Mouse (Mus musculus): ENCODE measurements at regions not wholly inside any gene's neighbourhood (a gene's known extent, or its start where the extent isn't known, plus 50 kb on each side); places are given as distances from the start of the nearest gene placed in this dataset.
A peak's percentile ranks its signal among the peaks of the same experiment; 100 is the strongest.

GRCm38 (mm10) chr2:51073040-51073594, 75.8 kb downstream of the Rnd3 start:
- DNase-seq = no peak

DNA sequence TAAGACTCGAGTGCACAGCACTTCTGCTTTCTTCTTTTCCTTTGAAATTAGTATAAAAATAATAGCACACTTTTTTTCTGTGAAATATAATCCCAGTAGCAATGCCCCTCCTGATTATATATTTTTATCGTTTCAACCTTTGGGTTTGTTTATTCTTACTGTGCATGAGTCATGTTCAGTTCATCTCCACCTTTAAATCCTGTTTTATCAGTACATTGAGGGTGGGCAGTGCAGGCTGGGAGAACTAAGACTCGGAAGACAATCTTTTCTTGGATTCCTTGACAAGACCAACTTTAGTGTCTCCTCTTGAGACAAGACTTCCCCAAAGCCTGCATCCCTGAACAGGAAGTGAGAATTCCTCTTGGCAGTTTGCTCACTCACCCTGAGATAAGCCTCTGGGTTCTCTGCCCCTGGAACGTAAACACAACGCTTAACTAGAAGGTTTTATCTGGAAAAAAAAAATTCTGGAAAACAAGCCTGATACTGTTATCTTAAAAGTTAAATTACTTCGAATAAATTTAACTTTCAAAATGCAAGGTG, 76.5 kb downstream of the Rnd3 start:
- no peak for DNase-seq

GRCm38 (mm10) chr2:51070902-51071301, 78.0 kb downstream of the Rnd3 start:
- no peak for DNase-seq

- no peak for DNase-seq
These were observed 82.5 kb downstream of the Rnd3 start for GRCm38 (mm10) chr2:51066423-51066831.

DNA sequence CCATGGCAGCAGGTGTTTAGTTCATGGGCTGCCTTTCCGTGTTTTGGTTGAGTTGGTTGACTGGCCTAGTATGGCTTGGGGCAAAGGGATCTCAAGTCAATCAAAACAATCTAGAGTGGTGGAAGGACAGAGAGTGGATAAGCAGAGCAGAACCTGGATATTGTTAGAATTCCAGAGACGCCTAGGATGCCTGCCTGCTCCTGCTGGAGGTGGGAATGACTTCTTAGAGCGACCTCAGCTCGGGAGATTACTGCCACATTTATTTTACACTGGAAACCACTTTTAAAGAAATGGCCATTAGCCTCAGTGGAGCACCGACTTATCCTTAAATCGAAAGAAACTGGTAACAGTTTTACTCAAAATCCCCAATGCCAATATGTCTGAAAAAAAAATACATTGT, 83.1 kb downstream of the Rnd3 start:
- DNase-seq = no peak

DNA sequence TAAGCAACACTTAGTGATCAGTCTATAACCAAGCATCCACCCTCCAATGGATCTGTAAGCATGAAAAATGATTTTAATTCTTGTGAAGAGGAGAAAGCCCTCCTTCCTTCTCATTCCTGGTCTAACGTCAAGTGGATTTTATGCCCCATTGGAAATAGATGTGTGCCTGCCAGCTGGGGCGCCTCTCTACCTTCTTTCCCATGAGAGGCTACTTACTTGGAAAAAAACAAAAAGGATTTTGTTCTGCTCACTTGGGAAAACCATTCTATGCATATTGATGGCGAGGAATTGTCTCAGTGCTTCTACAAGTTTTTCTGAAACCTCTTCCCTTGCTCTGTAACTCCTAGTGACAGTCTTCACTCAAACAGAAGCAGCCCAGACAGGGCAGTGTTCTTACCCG, 84.1 kb downstream of the Rnd3 start:
- DNase-seq = no peak

- DNase-seq = no peak
These were observed 86.9 kb downstream of the Rnd3 start for GRCm38 (mm10) chr2:51062049-51062448.

GRCm38 (mm10) chr2:51058158-51058557, 90.8 kb downstream of the Rnd3 start:
- DNase-seq = no peak

DNA sequence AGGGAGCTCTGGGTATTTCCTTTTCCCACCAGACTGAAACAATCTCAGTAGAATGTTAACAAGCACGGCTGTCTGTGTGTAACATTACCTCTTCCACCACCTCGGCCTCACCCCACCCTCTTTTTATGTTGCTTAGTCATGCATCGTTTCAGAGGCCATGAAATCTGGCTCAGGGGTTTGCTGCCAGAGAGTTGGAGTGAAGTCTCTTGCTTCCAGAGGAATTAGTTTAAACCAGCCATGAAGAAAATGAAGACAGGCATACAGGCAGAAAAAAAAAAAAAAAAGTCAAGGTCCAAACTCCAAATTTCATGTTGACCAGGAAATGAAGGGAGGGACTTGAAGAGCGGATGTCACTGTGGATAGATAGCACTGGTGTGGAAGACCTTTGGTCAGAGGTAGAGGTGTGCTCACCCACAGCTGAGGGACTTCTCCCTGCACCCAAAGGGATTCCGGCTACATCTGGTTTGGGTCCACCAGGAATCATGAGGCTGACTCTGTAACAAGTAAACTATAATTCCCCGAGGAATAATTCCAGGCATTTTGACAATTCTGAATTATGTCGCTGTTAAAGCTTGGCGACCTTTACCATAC, 92.7 kb downstream of the Rnd3 start:
- DNase-seq = peak; percentile 55 to 70

GRCm38 (mm10) chr2:51055339-51055738, 93.6 kb downstream of the Rnd3 start:
- no peak for DNase-seq

GRCm38 (mm10) chr2:51049834-51050170, 99.1 kb downstream of the Rnd3 start:
- no peak for DNase-seq

DNA sequence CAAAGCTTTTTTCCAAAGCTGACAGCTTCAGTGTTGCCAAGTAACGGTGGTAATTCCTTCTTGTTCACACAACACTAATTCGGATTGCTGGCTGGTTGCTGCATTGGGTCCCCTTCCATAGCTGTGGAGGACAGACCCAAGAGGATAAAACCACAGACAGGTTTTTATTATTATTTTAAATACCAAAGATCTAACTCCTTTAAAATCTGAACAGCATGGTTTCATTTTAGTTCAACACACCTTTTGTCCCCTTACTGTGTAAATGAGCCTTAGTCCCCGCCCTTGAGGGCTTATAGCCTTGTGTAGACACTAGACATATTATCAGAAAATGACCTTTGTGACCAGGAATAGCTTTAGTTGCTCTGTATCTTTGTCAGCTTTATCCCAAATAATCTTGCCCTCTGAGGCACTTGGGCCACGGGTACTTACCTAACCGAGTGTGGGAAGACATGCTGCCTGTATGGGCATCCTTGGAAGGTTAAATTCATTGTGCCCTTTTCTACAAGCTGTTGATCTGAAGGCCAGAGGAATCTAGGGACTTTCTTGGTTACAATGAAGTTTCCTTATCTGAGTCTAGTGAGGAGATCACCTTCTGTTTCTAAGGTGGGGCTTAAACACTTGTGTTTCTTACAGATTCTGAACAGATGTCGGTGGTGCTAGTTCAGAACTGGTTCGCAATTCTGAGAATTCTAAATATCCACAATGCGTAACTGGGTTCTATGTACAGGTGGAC, 99.6 kb downstream of the Rnd3 start:
- DNase-seq = no peak

- DNase-seq = no peak
These were observed 101.4 kb downstream of the Rnd3 start for GRCm38 (mm10) chr2:51047520-51047919.

GRCm38 (mm10) chr2:51045626-51046025, 103.3 kb downstream of the Rnd3 start:
- no peak for DNase-seq

DNA sequence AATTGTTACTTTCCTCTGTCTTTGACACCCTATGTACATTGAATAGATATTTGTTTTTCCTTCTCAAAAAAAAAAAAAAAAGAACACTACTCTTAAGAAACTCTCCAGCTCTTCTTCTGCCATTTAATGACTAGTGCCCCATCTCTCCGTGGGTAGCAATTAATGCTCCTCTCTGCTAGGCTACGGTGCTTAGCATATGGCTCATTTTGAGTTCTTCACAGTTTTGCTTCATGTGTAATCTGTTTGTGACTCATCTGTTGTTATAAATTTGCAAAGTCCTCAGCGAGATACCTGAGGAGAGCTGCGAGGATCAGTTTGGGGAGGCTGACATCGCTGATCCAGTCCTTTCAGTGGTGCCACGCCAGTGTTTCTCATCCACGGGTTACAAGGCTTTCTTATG, 107.8 kb downstream of the Rnd3 start:
- no peak for DNase-seq

- no peak for DNase-seq
These were observed 110.2 kb downstream of the Rnd3 start for GRCm38 (mm10) chr2:51038685-51039084.

DNA sequence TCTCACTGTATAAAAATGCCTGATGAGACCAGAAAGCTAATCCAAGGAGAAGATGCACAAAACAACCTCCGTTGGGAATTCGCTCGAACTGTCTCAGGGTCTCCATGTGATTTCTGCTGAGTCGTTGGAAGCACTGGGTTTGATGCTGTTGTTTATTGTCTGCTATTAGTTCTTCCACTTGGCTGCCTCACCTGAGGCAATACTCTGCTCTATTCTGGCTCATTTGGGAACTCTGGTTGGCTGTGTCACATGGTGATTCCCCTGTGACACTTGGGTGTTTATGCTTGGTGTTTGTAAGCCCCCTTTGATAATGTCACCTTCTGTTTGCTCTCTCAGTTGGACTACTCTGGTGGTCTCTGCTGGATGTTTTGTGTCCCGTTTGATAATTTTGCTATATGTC, 111.9 kb downstream of the Rnd3 start:
- DNase-seq = no peak

- DNase-seq = no peak
These were observed 112.6 kb downstream of the Rnd3 start for GRCm38 (mm10) chr2:51036190-51036755.

DNA sequence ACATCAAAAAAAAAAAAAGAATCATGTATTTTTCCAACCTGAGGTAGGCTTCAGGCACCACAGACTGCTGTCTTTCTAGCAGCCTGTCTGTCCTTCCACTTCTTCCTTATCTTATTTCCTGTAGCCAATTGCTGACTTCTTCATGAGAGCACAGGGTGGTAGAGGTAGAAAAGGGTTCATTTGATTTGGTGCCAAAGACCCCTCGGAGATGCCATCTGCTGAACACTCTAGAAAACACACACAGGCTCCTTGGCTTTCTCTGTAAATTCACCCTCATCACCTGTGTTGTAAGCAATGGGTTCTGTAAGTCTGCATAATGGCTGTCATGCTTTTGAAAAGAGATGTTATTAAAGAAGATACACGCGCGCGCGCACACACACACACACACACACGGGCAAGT, 115.0 kb downstream of the Rnd3 start:
- no peak for DNase-seq

- peak; percentile 7 to 11 for DNase-seq
These were observed 126.4 kb downstream of the Rnd3 start for GRCm38 (mm10) chr2:51022479-51022878.

- no peak for DNase-seq
These were observed 132.8 kb downstream of the Rnd3 start for GRCm38 (mm10) chr2:51016129-51016402.

DNA sequence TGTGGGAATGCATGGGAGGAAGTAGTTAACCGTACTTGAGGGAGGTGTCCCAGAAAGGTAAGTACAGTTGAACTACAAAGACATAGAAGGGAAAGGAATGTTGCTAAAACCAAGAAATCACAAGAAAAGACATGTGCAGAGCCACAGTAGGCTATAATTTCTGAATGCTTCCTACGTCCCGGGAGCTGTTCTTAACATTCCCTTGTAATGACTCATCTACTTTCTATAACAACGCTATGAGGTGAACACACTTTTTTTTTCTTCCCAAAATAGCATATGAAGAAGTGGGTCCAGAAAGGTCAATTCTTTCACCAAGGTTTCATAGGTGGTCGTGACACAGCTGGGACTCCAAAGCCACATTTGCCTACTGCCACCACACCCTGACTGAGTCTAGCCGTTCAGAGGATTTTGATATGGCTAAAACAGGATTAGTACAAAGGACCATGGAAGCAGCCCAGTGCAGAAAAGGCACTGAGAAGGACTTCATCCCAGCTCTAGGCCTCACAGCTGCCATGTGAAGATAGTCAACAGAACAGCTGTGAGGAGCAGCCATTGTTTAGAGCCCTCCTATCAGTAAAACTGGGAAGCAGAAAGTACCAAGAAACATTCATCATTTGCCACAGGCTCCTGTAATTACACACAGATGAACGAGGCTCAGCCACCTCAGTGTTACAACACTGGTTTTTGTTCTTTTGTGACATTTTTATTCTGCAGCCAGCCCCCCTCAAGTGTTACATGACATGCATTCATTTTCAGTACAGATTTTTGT, 133.4 kb downstream of the Rnd3 start:
- no peak for DNase-seq

DNA sequence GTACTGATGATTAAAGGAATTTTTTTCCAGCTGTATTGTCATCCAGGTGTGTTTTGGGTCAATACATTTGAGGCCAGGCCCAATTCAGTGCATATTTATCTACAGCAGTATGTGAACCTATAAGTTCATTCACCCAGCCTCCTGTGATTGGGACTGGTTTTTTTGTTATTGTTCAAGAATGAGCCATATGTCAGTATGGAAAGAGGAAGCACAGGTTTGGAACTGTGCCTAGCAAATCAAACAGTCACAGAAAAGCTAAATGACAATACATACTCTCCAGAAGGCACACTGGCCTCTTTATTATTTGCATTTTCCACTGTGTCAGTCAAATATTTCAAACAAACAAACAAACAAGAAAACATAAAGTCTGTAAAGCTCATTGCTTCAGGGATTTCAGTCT, 134.7 kb downstream of the Rnd3 start:
- no peak for DNase-seq

GRCm38 (mm10) chr2:51013090-51013489, 135.8 kb downstream of the Rnd3 start:
- DNase-seq = no peak

Measured in kidney, adult 8-10 months (tissue).